Mouse (Mus musculus): ENCODE results near the gene Slc17a5. TPM values are rescaled to one million over a fixed set of nuclear protein-coding genes. Genes with fewer than 3 reads are reported as not detected.
"Not testable (repeated sequence)": the region's sequence is repeated elsewhere in the genome, so short reads cannot be mapped to it uniquely, and the experiment has no call there.

Gene Slc17a5
- total and polyA plus RNA-seq, 3 experiments, result 1.5 to 11.6 (median 8.6) TPM

GRCm38 (mm10) chr9:78500386-78500785, 87.5 kb downstream of the Slc17a5 start:
- peaks cover 19% of the 10 kb centered on the region for H3K27me3 ChIP-seq (ENCODE audit: insufficient read depth, low read length)
- TF ChIP-seq TAL1 (conservative IDR thresholded peaks at IDR 0.05; ENCODE audit: low read depth, low read length) (no peak), GATA2 (IDR thresholded peaks at IDR 0.05; ENCODE audit: borderline replicate concordance, low read depth, low read length) (no peak), CTCF (IDR thresholded peaks at IDR 0.05; ENCODE audit: low read depth, low read length) (no peak), GATA1 (IDR thresholded peaks at IDR 0.05; ENCODE audit: borderline replicate concordance, low read length) (no peak), POLR2AphosphoS5 (IDR thresholded peaks at IDR 0.05; ENCODE audit: insufficient replicate concordance, low read depth, low read length) (no peak)
- no peaks in the 10 kb centered on the region for H3K36me3 ChIP-seq (replicated peaks)
- H3K4me1 ChIP-seq (ENCODE audit: insufficient read depth, low read depth, low read length), result peaks cover 11% of the 10 kb centered on the region
- no peak overlapping the region for H3K4me3 ChIP-seq (ENCODE audit: low read depth, low read length)
- ATAC-seq (ENCODE audit: extremely low read depth, insufficient number of reproducible peaks, low FRiP score, poor library complexity, severe bottlenecking) (no peak), DNase-seq (ENCODE audit: low spot score) (no peak)
- no peaks in the 10 kb centered on the region for H3K9me3 ChIP-seq (replicated peaks)

- Histone ChIP-seq H3K4me1 (ENCODE audit: insufficient read depth, low read depth, low read length) (peaks cover 6% of the 10 kb centered on the region), H3K27me3 (ENCODE audit: insufficient read depth, low read length) (peaks cover 6% of the 10 kb centered on the region), H3K36me3 (replicated peaks) (no peaks in the 10 kb centered on the region), H3K4me3 (ENCODE audit: low read depth, low read length) (no peak overlapping the region), H3K9me3 (replicated peaks) (no peaks in the 10 kb centered on the region)
- TF ChIP-seq TAL1 (conservative IDR thresholded peaks at IDR 0.05; ENCODE audit: low read depth, low read length) (no peak), GATA2 (IDR thresholded peaks at IDR 0.05; ENCODE audit: borderline replicate concordance, low read depth, low read length) (no peak), CTCF (IDR thresholded peaks at IDR 0.05; ENCODE audit: low read depth, low read length) (no peak), POLR2AphosphoS5 (IDR thresholded peaks at IDR 0.05; ENCODE audit: insufficient replicate concordance, low read depth, low read length) (no peak), GATA1 (IDR thresholded peaks at IDR 0.05; ENCODE audit: borderline replicate concordance, low read length) (no peak)
- ATAC-seq (ENCODE audit: extremely low read depth, insufficient number of reproducible peaks, low FRiP score, poor library complexity, severe bottlenecking), result no peak
- DNase-seq (ENCODE audit: low spot score), result no peak
Observed at GRCm38 (mm10) chr9:78493171-78493570, 94.7 kb downstream of the Slc17a5 start.

DNA sequence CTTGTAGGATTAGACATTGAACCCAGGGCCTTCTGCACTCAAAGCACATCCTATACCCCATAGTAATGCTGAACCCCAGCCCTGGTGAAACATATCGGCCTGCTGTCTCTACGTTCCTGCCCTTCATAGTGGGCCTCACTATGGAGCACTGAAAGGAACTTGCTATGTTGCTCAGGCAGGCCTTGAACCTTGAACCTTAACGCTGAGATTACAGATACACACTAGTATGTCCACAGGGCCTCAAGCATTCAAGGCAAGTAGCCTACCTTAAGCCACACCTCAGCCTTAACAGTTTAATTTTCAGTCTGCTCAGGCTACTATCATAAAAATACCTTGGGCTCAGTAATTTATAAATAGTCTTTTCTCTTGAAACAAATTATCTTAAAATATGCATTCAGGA, 95.6 kb downstream of the Slc17a5 start:
- TF ChIP-seq CTCF (IDR thresholded peaks at IDR 0.05; ENCODE audit: low read depth, low read length) (no peak), GATA1 (IDR thresholded peaks at IDR 0.05; ENCODE audit: borderline replicate concordance, low read length) (no peak), TAL1 (conservative IDR thresholded peaks at IDR 0.05; ENCODE audit: low read depth, low read length) (no peak), GATA2 (IDR thresholded peaks at IDR 0.05; ENCODE audit: borderline replicate concordance, low read depth, low read length) (no peak), POLR2AphosphoS5 (IDR thresholded peaks at IDR 0.05; ENCODE audit: insufficient replicate concordance, low read depth, low read length) (no peak)
- Histone ChIP-seq H3K36me3 (replicated peaks) (no peaks in the 10 kb centered on the region), H3K27me3 (ENCODE audit: insufficient read depth, low read length) (peaks cover 6% of the 10 kb centered on the region), H3K4me1 (ENCODE audit: insufficient read depth, low read depth, low read length) (peaks cover 6% of the 10 kb centered on the region), H3K9me3 (replicated peaks) (no peaks in the 10 kb centered on the region), H3K4me3 (ENCODE audit: low read depth, low read length) (no peak overlapping the region)
- ATAC-seq (ENCODE audit: extremely low read depth, insufficient number of reproducible peaks, low FRiP score, poor library complexity, severe bottlenecking) (no peak), DNase-seq (ENCODE audit: low spot score) (no peak)

GRCm38 (mm10) chr9:78491169-78491568, 96.7 kb downstream of the Slc17a5 start:
- TF ChIP-seq GATA1 (IDR thresholded peaks at IDR 0.05; ENCODE audit: borderline replicate concordance, low read length) (no peak), GATA2 (IDR thresholded peaks at IDR 0.05; ENCODE audit: borderline replicate concordance, low read depth, low read length) (no peak), POLR2AphosphoS5 (IDR thresholded peaks at IDR 0.05; ENCODE audit: insufficient replicate concordance, low read depth, low read length) (no peak), CTCF (IDR thresholded peaks at IDR 0.05; ENCODE audit: low read depth, low read length) (no peak), TAL1 (conservative IDR thresholded peaks at IDR 0.05; ENCODE audit: low read depth, low read length) (no peak)
- H3K4me3 ChIP-seq (ENCODE audit: low read depth, low read length), result no peak overlapping the region
- H3K4me1 ChIP-seq (ENCODE audit: insufficient read depth, low read depth, low read length), result peaks cover 6% of the 10 kb centered on the region
- ATAC-seq (ENCODE audit: extremely low read depth, insufficient number of reproducible peaks, low FRiP score, poor library complexity, severe bottlenecking) (no peak), DNase-seq (ENCODE audit: low spot score) (no peak)
- H3K36me3 ChIP-seq (replicated peaks), result no peaks in the 10 kb centered on the region
- H3K27me3 ChIP-seq (ENCODE audit: insufficient read depth, low read length), result peaks cover 6% of the 10 kb centered on the region
- H3K9me3 ChIP-seq (replicated peaks), result no peaks in the 10 kb centered on the region

GRCm38 (mm10) chr9:78488890-78489420, 98.9 kb downstream of the Slc17a5 start, which contains the start of gene Eef1a1:
TSS of gene Eef1a1 (minus strand) at chr9:78489151.
- Histone ChIP-seq H3K4me3 (ENCODE audit: low read depth, low read length) (peak within 1 kb of the TSS; percentile 12; the same call in 1 of the 2 replicates), H3K4me1 (ENCODE audit: insufficient read depth, low read depth, low read length) (peaks cover 6% of the 10 kb centered on the region), H3K27me3 (ENCODE audit: insufficient read depth, low read length) (peaks cover 3% of the 10 kb centered on the region; the same call in 1 of the 2 replicates), H3K9me3 (replicated peaks) (no peaks in the 10 kb centered on the region), H3K36me3 (replicated peaks) (no peaks in the 10 kb centered on the region)
- DNase-seq (ENCODE audit: low spot score), result no peak
- TF ChIP-seq TAL1 (conservative IDR thresholded peaks at IDR 0.05; ENCODE audit: low read depth, low read length) (no peak), GATA2 (IDR thresholded peaks at IDR 0.05; ENCODE audit: borderline replicate concordance, low read depth, low read length) (no peak), POLR2AphosphoS5 (IDR thresholded peaks at IDR 0.05; ENCODE audit: insufficient replicate concordance, low read depth, low read length) (no peak), CTCF (IDR thresholded peaks at IDR 0.05; ENCODE audit: low read depth, low read length) (no peak), GATA1 (IDR thresholded peaks at IDR 0.05; ENCODE audit: borderline replicate concordance, low read length) (no peak)
- ATAC-seq (ENCODE audit: extremely low read depth, insufficient number of reproducible peaks, low FRiP score, poor library complexity, severe bottlenecking), result peak; percentile 15; the same call in 1 of the 2 replicates

DNA sequence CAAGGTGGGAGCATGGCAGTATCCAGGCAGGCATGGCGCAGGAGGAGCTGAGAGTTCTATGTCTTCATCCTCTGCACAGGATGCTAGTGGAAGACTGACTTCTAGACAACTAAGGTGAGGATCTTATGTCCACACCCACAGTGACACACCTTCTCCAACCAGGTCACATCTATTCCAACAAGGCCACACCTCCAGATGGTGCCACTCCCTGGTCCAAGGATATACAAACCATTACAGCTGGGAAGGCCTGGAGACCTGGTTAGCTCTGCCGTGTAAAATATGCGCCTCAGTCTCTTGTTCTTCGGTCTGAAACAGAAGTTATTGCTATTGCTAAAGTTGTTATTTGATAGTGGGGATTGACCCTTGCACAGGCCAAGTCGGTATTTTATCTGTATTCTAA, 99.8 kb downstream of the Slc17a5 start:
- not testable (repeated sequence) for H3K4me3 ChIP-seq (ENCODE audit: low read depth, low read length); H3K9me3 ChIP-seq (replicated peaks); H3K4me1 ChIP-seq (ENCODE audit: insufficient read depth, low read depth, low read length); ATAC-seq (ENCODE audit: extremely low read depth, insufficient number of reproducible peaks, low FRiP score, poor library complexity, severe bottlenecking); H3K36me3 ChIP-seq (replicated peaks); DNase-seq (ENCODE audit: low spot score); H3K27me3 ChIP-seq (ENCODE audit: insufficient read depth, low read length)

Other genes with a start within 250 kb of the Slc17a5 start
- gene Gsta2, start 232.3 kb downstream of the Slc17a5 start, total RNA-seq (2014; fragmentation: Nextera tagmentation), result not detected in 2 replicates
- gene Gsta2, start 232.3 kb downstream of the Slc17a5 start, total RNA-seq (2017), result not detected in 2 replicates
- not detected in 2 replicates for gene Gsta2, start 232.3 kb downstream of the Slc17a5 start, polyA plus RNA-seq (2012)
- not detected in 2 replicates for gene Dppa5a, start 219.9 kb downstream of the Slc17a5 start, total RNA-seq (2014; fragmentation: Nextera tagmentation)
- not detected in 2 replicates for gene Dppa5a, start 219.9 kb downstream of the Slc17a5 start, total RNA-seq (2017)
- gene Dppa5a, start 219.9 kb downstream of the Slc17a5 start, polyA plus RNA-seq (2012), result not detected in 2 replicates
- gene Ooep, start 209.3 kb downstream of the Slc17a5 start, total RNA-seq (2014; fragmentation: Nextera tagmentation), result not detected in 2 replicates
- 0.06 TPM in 1 of 2 replicates, not detected in the other for gene Ooep, start 209.3 kb downstream of the Slc17a5 start, total RNA-seq (2017)
- gene Ooep, start 209.3 kb downstream of the Slc17a5 start, polyA plus RNA-seq (2012), result not detected in 2 replicates
- gene Ddx43, start 192.3 kb downstream of the Slc17a5 start, total RNA-seq (2014; fragmentation: Nextera tagmentation), result not detected in 2 replicates
- gene Ddx43, start 192.3 kb downstream of the Slc17a5 start, total RNA-seq (2017), result 0.05 TPM in 1 of 2 replicates, not detected in the other
- not detected in 2 replicates for gene Ddx43, start 192.3 kb downstream of the Slc17a5 start, polyA plus RNA-seq (2012)
- not detected in 2 replicates for gene Cgas, start 144.8 kb downstream of the Slc17a5 start, total RNA-seq (2014; fragmentation: Nextera tagmentation)
- 0.12 and 0.16 TPM in 2 replicates for gene Cgas, start 144.8 kb downstream of the Slc17a5 start, total RNA-seq (2017)
- gene Cgas, start 144.8 kb downstream of the Slc17a5 start, polyA plus RNA-seq (2012), result 0.02 TPM in 1 of 2 replicates, not detected in the other
- 39.3 and 41.4 TPM in 2 replicates for gene Mto1, start 139.8 kb downstream of the Slc17a5 start, total RNA-seq (2014; fragmentation: Nextera tagmentation)
- gene Mto1, start 139.8 kb downstream of the Slc17a5 start, total RNA-seq (2017), result 35.1 and 35.5 TPM in 2 replicates
- 13.7 and 18.3 TPM in 2 replicates for gene Mto1, start 139.8 kb downstream of the Slc17a5 start, polyA plus RNA-seq (2012)
- gene Gm17324, start 139.3 kb downstream of the Slc17a5 start, total RNA-seq (2014; fragmentation: Nextera tagmentation), result not detected in 2 replicates
- 0.35 TPM in 1 of 2 replicates, not detected in the other for gene Gm17324, start 139.3 kb downstream of the Slc17a5 start, total RNA-seq (2017)
- gene Gm17324, start 139.3 kb downstream of the Slc17a5 start, polyA plus RNA-seq (2012), result 0.08 TPM in 1 of 2 replicates, not detected in the other
- 20,210 and 21,324 TPM in 2 replicates for gene Eef1a1, start 98.9 kb downstream of the Slc17a5 start, total RNA-seq (2014; fragmentation: Nextera tagmentation)
- 8,565 and 9,264 TPM in 2 replicates for gene Eef1a1, start 98.9 kb downstream of the Slc17a5 start, total RNA-seq (2017)
- gene Eef1a1, start 98.9 kb downstream of the Slc17a5 start, polyA plus RNA-seq (2012), result 1,062 and 1,118 TPM in 2 replicates
- gene Cd109, start 27.5 kb upstream of the Slc17a5 start, total RNA-seq (2014; fragmentation: Nextera tagmentation), result 29.0 and 35.0 TPM in 2 replicates
- gene Cd109, start 27.5 kb upstream of the Slc17a5 start, total RNA-seq (2017), result 11.1 and 11.4 TPM in 2 replicates
- gene Cd109, start 27.5 kb upstream of the Slc17a5 start, polyA plus RNA-seq (2012), result 0.50 and 0.61 TPM in 2 replicates